Mouse (Mus musculus) kidney, postnatal 0 days (tissue): ENCODE results near the gene Cyp51. TPM values are rescaled to one million over a fixed set of nuclear protein-coding genes. Genes with fewer than 3 reads are reported as not detected.

Experiments used
- ATAC-seq: fragments of 200-750 bp; cut with Nextera tagmentation; replicated peaks from 2 replicates; pipeline ENCODE4 v1.8.0; 2017; ENCODE audit warnings: low read depth, moderate number of reproducible peaks, moderate TSS enrichment, moderate library complexity; ENCODE audit not compliant: low FRiP score
- DNase-seq: peaks from one replicate; pipeline ENCODE4 v3.0.0-alpha.2; 2016; ENCODE audit warnings: low spot score
- H3K27ac ChIP-seq: fragments of 300-500 bp; sonication (generic); 2 replicates; pipeline ENCODE4 v1.5.1; 2014; ENCODE audit warnings: mild to moderate bottlenecking
- H3K27me3 ChIP-seq: fragments of 300-500 bp; sonication (generic); 2 replicates; pipeline ENCODE4 v1.6.1; 2014; ENCODE audit warnings: low read length, mixed read lengths; ENCODE audit not compliant: insufficient read depth
- H3K36me3 ChIP-seq: fragments of 300-500 bp; sonication (generic); 2 replicates; pipeline ENCODE4 v1.6.1; 2014; ENCODE audit warnings: low read length, mixed read lengths; ENCODE audit not compliant: insufficient read depth
- H3K4me1 ChIP-seq: fragments of 300-500 bp; sonication (generic); replicated peaks from 2 replicates; pipeline ENCODE4 v1.6.1; 2014; ENCODE audit warnings: antibody characterized with exemption, low read length, mixed read lengths; ENCODE audit not compliant: insufficient read depth
- H3K4me2 ChIP-seq: fragments of 300-500 bp; sonication (generic); 2 replicates; pipeline ENCODE4 v1.6.1; 2014; ENCODE audit warnings: mild to moderate bottlenecking, low read length, moderate library complexity, mixed read lengths
- H3K4me3 ChIP-seq: fragments of 300-500 bp; sonication (generic); replicated peaks from 2 replicates; pipeline ENCODE4 v1.5.1; 2014; ENCODE audit warnings: low read depth, low read length
- H3K9ac ChIP-seq: fragments of 300-500 bp; sonication (generic); 2 replicates; pipeline ENCODE4 v1.6.1; 2014; ENCODE audit warnings: low read depth, low read length
- H3K9me3 ChIP-seq: fragments of 300-500 bp; sonication (generic); replicated peaks from 2 replicates; pipeline ENCODE4 v1.6.1; 2016; ENCODE audit warnings: low read length, inconsistent platforms, mixed read lengths
- CTCF ChIP-seq: IDR thresholded peaks from 2 replicates; pipeline ENCODE4 v1.5.1; 2016; ENCODE audit warnings: antibody characterized with exemption, low read depth, mild to moderate bottlenecking, moderate library complexity
- WGBS: fragments of 180-500 bp; shearing (Covaris S2); extraction: QIAGEN DNeasy Blood & Tissue Kit; methylation state at CpG from one replicate; pipeline ENCODE4 v1.1.7; 2014; 5-methylcytosine and 5-hydroxymethylcytosine counted together
- polyA plus RNA-seq: library from polyadenylated mRNA; unstranded; fragments of >200 nt; fragmentation: Nextera tagmentation; extraction: Ambion mirVana; gene quantifications from 2 replicates; pipeline ENCODE4 v1.2.1, GENCODE M21; 2015

The Cyp51 gene
- polyA plus RNA-seq, 1 experiment from 2014 or later, result 51.5 TPM

GRCm38 (mm10) chr5:4079086-4079485, 25.5 kb downstream of the Cyp51 start:
- no peaks in the 10 kb centered on the region for H3K27me3 ChIP-seq
- no peak for TF ChIP-seq CTCF
- H3K9me3 ChIP-seq, result no peaks in the 10 kb centered on the region; the same call in 1 of the 2 replicates
- no peak for DNase-seq
- no peak overlapping the region for H3K4me2 ChIP-seq
- peaks cover 37% of the 10 kb centered on the region; the same call in 1 of the 2 replicates for H3K36me3 ChIP-seq
- 93% methylated on average over 3 of the region's 3 CpGs for WGBS
- H3K4me3 ChIP-seq, result no peak overlapping the region
- ATAC-seq, result no peak
- no peaks in the 10 kb centered on the region for H3K4me1 ChIP-seq
- H3K27ac ChIP-seq, result no peak overlapping the region
- no peak overlapping the region for H3K9ac ChIP-seq

GRCm38 (mm10) chr5:4067203-4067602, 37.3 kb downstream of the Cyp51 start:
- H3K36me3 ChIP-seq, result peaks cover 50% of the 10 kb centered on the region
- TF ChIP-seq CTCF, result no peak
- ATAC-seq (no peak), DNase-seq (no peak)
- no peak overlapping the region for H3K9ac ChIP-seq
- no peak overlapping the region for H3K4me2 ChIP-seq
- 73% methylated on average over 3 of the region's 3 CpGs for WGBS
- H3K4me3 ChIP-seq, result no peak overlapping the region
- no peaks in the 10 kb centered on the region for H3K4me1 ChIP-seq
- no peaks in the 10 kb centered on the region for H3K9me3 ChIP-seq
- H3K27ac ChIP-seq, result no peak overlapping the region
- no peaks in the 10 kb centered on the region for H3K27me3 ChIP-seq

DNA sequence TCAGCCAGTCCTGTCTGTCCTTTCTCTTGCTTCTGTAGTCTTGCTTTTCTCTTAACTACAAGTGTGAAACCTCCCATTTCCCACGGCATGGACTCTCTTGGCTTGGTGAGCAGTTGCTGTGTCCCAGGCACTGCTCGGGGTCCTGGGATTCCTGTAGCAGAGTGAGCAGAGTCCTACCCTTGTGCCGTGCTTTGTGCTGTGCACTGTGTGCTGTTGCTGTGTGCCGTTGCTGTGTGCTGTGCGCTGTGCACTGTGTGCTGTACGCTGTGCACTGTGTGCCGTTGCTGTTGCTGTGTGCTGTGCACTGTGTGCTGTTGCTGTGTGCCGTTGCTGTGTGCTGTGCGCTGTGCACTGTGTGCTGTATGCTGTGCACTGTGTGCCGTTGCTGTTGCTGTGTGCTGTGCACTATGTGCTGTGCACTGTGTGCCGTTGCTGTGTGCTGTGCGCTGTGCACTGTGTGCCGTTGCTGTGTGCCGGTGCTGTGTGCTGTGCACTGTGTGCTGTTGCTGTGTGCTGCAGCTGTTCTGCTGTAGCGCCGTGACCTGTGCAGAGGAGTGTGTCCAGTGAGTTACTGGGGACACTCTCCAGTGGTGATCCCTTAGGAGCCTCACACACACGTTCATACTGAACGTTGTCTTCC, 38.0 kb downstream of the Cyp51 start:
- no peak overlapping the region for H3K4me3 ChIP-seq
- peaks cover 54% of the 10 kb centered on the region for H3K36me3 ChIP-seq
- ATAC-seq (no peak), DNase-seq (no peak)
- 83% methylated on average over 18 of the region's 18 CpGs for WGBS
- no peaks in the 10 kb centered on the region for H3K4me1 ChIP-seq
- no peak overlapping the region for H3K4me2 ChIP-seq
- H3K9ac ChIP-seq, result no peak overlapping the region
- H3K27me3 ChIP-seq, result no peaks in the 10 kb centered on the region
- no peak for TF ChIP-seq CTCF
- H3K9me3 ChIP-seq, result no peaks in the 10 kb centered on the region
- no peak overlapping the region for H3K27ac ChIP-seq

DNA sequence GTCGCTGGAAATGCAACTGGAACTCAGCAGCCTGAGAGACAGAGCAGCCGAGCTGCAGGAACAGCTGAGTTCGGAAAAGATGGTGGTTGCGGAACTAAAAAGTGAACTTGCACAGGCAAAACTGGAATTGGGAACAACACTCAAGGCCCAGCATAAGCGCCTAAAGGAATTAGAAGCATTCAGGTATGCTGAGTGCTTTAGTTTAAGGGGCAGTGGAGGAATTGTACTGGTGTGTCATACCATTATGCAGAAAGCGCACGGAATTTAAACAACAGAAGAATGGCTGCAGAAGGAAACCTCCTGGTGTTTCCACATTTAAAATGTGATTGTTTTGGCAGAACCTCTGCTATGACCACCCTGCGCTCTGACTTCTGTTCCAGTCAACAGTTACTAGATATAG, 44.2 kb downstream of the Cyp51 start:
- Histone ChIP-seq H3K4me1 (no peaks in the 10 kb centered on the region), H3K9me3 (no peaks in the 10 kb centered on the region), H3K9ac (no peak overlapping the region), H3K36me3 (peaks cover 61% of the 10 kb centered on the region), H3K27ac (no peak overlapping the region), H3K4me3 (no peak overlapping the region), H3K27me3 (no peaks in the 10 kb centered on the region), H3K4me2 (no peak overlapping the region)
- ATAC-seq (no peak), DNase-seq (no peak)
- no peak for TF ChIP-seq CTCF
- 95% methylated on average over 8 of the region's 8 CpGs for WGBS

GRCm38 (mm10) chr5:4040922-4041321, 63.6 kb downstream of the Cyp51 start:
- no peak for DNase-seq
- H3K36me3 ChIP-seq, result peaks cover 40% of the 10 kb centered on the region
- H3K4me1 ChIP-seq, result no peaks in the 10 kb centered on the region
- no peak for ATAC-seq
- H3K27me3 ChIP-seq, result no peaks in the 10 kb centered on the region
- WGBS, result 94% methylated on average over 2 of the region's 2 CpGs
- no peak overlapping the region for H3K4me2 ChIP-seq
- no peak overlapping the region for H3K4me3 ChIP-seq
- TF ChIP-seq CTCF, result no peak
- H3K9ac ChIP-seq, result no peak overlapping the region
- no peak overlapping the region for H3K27ac ChIP-seq
- H3K9me3 ChIP-seq, result no peaks in the 10 kb centered on the region

- Histone ChIP-seq H3K9me3 (no peaks in the 10 kb centered on the region), H3K36me3 (peaks cover 41% of the 10 kb centered on the region; the same call in 1 of the 2 replicates), H3K4me2 (no peak overlapping the region), H3K4me3 (no peak overlapping the region), H3K4me1 (no peaks in the 10 kb centered on the region), H3K27ac (no peak overlapping the region), H3K9ac (no peak overlapping the region), H3K27me3 (no peaks in the 10 kb centered on the region)
- peak; percentile 46; the same call in 1 of the 2 replicates for TF ChIP-seq CTCF
- DNase-seq, result no peak
- no peak for ATAC-seq
- 95% methylated on average over 6 of the region's 6 CpGs for WGBS
Observed at GRCm38 (mm10) chr5:4040372-4040771, 64.2 kb downstream of the Cyp51 start.

DNA sequence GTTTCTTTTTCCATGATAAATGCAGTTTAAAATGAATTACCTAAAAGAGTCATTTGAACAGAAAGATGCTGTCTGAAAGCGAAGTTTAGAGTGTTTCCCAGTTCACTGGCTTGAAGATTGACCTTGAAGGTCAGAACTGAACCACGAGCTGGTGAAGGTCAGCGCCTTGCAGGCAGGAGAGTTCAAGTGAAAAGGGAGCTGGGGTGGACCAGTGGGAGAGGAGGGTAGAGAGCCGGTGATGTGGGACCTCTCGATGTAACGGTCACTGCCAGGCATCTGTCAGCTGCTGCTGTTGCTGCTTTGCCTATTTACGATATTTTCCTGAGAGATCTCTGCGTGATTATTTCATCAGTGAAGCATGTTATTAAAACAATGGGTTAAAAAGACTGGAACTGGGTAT, 65.2 kb downstream of the Cyp51 start:
- H3K36me3 ChIP-seq, result peaks cover 39% of the 10 kb centered on the region; the same call in 1 of the 2 replicates
- no peaks in the 10 kb centered on the region for H3K9me3 ChIP-seq
- ATAC-seq, result no peak
- no peak overlapping the region for H3K4me3 ChIP-seq
- H3K9ac ChIP-seq, result no peak overlapping the region
- no peaks in the 10 kb centered on the region for H3K27me3 ChIP-seq
- no peak overlapping the region for H3K27ac ChIP-seq
- WGBS, result 54% methylated on average over 8 of the region's 8 CpGs
- TF ChIP-seq CTCF, result no peak
- DNase-seq, result no peak
- H3K4me2 ChIP-seq, result no peak overlapping the region
- no peaks in the 10 kb centered on the region for H3K4me1 ChIP-seq
